Mouse (Mus musculus): ENCODE data around the gene Cdh4.
A peak's percentile ranks its signal among the peaks of the same experiment; 100 is the strongest.

Cdh4 gene

DNA sequence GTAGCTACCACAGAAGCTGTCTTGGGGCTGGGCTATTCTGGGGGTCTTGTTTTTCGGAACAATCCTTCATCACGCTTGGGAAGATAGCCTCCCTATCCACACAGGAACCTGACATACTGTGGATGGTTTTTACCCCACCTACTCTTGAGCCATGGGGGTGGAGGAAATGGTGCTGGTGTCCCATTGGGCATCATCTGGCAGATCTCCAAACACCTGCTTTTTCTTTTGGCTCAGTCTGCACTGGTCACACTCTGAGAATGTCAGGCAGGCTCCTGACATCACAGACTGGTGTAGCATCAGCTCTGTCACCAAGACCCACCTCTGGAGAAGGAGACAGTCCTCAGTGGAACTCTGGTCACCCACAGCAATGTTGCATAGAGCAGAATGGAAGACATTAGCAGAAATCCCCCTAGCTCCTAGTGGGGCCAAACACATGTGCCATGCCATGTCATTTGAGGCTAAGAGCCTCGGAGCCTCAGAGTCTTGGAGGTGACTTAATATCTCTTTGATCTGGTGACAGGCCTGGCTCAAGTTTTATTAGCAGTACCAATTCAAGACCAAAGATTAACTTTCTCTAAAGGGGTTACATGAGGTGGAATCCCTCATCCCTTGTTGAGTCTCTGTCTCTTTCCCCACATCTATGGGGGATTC lies 95.7 kb downstream of the Cdh4 start:
- no peak for DNase-seq (ENCODE audit: low spot score in 2 of 2)

DNA sequence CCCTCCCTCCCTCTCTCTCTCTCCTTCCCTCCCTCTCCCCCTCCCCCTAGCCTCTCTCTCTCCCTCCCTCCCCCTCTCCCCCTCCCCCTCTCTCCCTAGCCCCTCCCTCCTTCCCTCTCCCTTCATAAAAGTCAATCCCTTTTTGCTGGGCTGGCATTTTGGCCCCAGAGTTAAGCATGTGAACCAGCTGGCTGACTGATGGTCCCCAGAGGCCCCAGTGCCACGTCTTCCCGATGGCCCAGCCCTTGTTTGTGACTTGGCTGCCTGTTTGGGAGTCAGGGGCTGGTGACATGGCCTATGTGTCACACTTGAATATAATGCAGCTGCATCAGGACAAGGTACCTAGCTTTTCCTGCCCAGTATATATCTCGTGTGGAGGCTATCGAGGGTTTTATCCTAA lies 96.3 kb downstream of the Cdh4 start:
- DNase-seq (ENCODE audit: low spot score in 2 of 2) = no peak

DNA sequence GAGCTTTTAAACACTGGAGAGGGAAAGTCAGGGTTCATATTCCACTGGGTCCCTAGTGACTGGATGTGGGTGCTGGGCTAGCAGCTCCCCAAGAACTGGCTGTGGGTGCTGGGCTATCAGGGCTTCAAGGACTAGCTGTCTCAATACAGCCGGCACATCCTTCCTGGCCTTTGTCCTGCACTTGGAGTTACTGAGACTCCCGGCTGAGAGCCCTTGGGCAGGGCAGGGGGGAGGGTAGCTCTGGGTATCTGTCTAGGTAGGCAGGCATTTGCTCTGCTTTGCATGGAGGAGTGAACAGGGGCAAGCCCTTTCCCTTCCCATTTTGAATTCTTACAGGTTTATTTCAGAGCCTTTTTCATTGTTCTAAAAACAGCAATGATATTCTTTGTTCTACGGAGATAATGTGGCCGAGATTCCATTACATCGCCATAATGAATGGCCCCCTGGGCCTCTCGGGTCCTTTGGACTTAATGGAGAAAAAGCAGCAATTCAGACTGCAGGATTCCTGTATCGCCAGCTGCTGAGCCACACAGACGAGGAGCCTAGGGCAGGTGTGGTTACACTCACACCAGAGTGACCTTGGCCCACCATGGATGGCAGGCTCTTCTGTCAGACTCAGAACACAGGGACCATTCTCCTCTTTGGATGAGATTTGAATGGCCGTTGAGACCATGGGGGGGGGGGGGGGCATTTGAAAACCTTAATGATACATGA lies 97.5 kb downstream of the Cdh4 start:
- no peak for DNase-seq (ENCODE audit: low spot score in 2 of 2)

GRCm38 (mm10) chr2:179541096-179541495 lies 98.9 kb downstream of the Cdh4 start:
- DNase-seq (ENCODE audit: low spot score in 2 of 2) = no peak

DNA sequence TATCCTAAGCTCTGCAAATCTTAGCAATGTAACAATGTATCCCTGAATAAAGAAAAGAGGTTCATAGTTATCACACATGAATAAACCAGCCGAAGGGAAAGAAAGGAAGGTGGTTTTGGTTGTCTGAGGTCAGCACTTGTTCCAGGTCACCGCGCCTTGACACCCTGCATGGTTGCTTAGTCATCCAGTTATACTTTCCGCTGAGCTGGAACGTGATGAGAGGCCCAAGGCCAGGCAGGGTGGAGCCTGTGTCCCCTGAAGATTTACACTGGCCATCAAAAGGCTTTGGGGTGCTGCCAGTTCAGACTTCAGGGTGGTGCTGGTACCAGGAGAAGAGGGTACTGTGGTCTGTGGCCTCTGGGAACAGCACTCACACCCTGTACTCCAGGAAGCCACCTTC lies 105.4 kb downstream of the Cdh4 start:
- no peak for DNase-seq (ENCODE audit: low spot score in 2 of 2)

GRCm38 (mm10) chr2:179555928-179556327 lies 113.7 kb downstream of the Cdh4 start:
- DNase-seq (ENCODE audit: low spot score in 2 of 2) = peak in 1 of 2 experiments; percentile 17

DNA sequence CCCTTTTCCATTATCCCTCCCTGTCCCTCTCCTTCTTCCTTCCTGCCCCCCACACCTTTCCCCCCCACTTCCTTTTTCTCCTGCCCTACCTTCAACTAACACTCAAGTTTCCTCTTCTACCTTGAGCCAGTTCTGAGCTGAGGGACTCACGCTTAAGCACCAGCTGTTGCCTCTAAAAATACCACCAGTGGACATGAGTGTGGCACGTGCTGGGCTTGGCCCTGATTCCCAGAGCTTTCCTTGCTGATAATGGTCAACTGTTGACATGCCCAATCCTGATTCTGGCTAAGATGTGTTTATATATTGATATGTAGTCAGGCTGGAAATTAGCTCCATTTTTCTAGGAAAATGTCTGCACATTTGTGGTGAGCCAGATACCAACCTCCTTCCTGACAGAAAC lies 120.1 kb downstream of the Cdh4 start:
- peak in 1 of 2 experiments; percentile 16 for DNase-seq (ENCODE audit: low spot score in 2 of 2)

GRCm38 (mm10) chr2:179565611-179566010 lies 123.4 kb downstream of the Cdh4 start:
- DNase-seq (ENCODE audit: low spot score in 2 of 2) = no peak

DNA sequence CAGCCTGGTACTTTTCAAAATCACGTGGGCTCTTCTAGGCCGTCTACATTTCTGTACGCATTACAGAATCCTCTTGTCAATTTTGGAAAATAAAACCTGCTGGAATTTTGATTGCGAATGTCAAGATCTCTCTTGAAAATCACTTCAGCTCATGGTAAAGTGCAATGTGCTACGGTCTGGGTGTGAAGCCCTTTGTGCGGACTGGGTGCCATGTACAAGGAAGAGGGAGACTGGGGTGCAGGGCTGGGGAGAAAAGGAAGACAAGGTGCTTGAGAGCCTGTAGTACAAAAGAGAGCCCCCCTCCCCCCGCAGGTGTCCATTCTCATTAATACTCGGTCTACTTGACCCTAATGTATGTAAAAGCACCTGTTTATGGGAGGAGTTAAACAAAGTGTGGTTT lies 125.7 kb downstream of the Cdh4 start:
- no peak for DNase-seq (ENCODE audit: low spot score in 2 of 2)

DNA sequence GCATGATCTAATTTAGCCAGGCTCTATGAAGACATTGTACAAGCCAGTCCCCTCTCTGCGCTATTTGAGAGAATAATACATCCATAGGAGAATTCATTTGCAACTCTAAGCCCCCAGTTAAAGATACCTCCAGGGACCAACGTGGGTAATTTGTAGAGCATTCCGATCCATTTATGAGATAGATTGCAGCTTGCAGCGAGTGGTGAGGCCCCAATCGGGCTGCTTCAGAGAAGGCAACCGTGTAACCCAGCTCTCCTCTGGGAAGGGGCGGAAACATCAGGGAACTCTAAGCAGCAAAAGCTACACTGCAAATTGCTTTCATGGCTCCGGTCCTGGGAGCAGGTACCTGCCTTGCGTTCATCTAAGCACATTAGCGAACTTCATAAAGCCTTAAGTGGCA lies 126.9 kb downstream of the Cdh4 start:
- no peak for DNase-seq (ENCODE audit: low spot score in 2 of 2)

DNA sequence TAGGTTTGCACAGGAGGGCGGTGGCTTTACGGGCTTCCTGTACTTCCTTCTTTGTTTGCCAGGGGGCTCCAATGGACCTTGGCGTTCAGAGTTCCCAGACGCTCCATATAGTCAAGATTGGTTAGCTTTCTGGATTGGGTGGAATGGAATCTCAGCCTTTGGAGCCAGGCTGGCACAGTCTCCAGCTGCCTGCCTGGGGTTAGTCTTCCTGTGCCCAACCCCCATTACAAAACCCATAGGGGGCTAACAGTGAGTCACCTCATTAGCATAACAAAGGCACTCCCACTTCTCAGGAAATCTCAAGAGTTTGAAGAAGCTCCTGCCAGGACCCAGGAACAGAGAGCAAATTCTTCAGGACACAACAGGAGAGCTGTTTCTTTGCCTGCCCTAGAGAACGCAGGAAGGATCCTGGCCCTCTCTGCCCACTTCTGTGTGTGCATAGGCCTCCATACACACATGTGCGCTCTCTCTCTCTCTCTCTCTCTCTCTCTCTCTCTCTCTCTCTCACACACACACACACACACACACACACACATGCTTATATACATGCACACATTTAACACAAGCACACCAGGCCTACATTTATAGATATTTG lies 129.0 kb downstream of the Cdh4 start:
- no peak for DNase-seq (ENCODE audit: low spot score in 2 of 2)

DNA sequence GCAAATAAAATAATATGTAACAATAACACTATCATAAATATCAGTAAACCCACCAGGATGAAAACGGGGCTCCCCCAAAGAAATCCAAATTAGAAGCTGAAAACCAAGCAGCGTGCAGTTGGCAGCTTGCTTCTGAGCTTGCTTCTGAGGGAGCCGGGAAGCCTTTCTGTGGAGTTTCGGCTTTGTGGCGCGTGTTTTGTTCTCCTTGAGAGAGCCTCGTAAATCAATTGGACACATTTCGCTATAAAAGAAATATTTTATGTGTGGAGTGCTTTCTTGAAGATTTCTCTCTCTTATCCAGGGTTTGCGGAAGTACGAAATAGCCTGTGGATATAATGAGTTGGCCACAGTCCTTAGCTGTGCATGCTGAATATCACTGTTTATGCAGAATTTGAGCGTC lies 131.1 kb downstream of the Cdh4 start:
- no peak for DNase-seq (ENCODE audit: low spot score in 2 of 2)

GRCm38 (mm10) chr2:179573786-179574185 lies 131.6 kb downstream of the Cdh4 start:
- no peak for DNase-seq (ENCODE audit: low spot score in 2 of 2)

DNA sequence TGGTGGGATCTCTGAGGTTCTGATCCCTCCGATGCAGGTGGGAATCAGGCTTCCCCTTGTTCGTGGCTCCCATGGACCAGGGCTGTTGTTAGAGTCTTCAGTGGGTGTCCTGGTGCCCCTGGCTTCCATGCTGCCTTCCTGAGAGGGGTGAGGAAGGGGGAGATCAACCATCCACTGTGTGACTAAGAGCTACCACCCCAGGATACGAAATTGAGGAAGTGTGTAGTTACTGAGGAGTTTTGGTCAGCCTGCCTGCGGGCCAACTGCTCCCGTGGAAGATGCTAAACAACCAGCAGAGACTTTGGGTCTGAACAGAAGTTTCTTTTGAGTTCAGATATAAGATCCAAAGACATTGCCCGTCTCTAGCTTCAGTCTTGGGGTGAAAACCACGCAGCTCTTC lies 133.4 kb downstream of the Cdh4 start:
- no peak for DNase-seq (ENCODE audit: low spot score in 2 of 2)

DNA sequence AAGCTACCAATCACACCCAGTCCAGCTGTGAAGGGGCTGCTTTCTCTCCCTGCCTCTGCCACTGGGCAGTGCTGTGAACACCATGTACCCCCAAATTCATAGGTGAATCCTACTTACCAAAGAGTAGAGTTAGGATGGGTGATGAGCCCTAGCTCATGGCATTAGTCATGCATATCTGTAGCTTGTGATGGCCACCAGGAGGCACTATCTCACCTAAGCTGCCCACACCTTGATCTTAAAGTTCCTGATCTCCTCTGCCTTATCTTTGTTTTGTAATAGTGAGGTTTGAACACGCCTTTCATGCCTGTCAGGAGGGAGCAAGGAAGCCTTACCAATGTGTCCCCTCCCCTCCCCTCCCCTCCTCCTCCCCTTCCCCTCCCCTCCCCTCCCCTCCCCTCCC lies 134.0 kb downstream of the Cdh4 start:
- DNase-seq (ENCODE audit: low spot score in 2 of 2) = no peak

DNA sequence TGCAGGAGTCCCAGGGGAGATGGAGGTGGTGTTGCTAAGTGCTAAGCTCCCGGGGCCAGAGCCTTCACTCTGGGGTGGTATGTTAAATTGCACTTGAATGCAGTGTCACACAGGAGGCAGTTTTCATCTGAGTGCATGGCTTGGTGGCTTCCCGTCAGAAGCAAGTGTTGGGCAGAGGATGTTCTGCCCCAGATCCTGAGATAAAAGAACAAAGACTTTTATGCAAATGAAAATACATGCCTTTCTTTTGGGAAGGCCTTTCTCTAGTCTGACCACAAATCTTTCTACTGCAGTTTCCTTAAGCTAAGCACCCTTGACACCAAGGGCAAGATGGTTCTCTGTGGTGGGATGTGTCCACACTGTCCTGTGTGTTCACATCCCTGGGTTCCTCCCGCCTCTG lies 136.1 kb downstream of the Cdh4 start:
- DNase-seq (ENCODE audit: low spot score in 2 of 2) = no peak

DNA sequence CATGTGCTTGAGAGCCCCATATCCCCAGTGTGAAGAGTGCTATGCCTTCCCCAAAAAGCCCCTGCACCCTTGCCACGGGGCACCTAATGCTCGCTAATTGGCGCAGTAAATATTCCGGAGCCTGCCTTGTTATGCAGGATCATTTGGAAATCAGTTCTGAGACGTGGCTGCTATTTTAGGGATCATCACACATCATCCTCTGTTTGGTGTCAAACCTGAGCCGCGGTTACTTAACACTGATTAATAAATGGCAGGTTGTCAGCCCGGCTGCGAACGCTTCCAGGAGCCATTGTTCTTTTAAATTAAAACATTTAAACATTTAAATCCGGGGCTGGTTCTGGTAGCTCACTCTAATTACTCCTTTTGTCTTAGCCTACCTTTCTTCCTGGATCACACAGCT lies 136.6 kb downstream of the Cdh4 start:
- no peak for DNase-seq (ENCODE audit: low spot score in 2 of 2)

- no peak for DNase-seq (ENCODE audit: low spot score in 2 of 2)
Observed at GRCm38 (mm10) chr2:179580415-179580814, 138.2 kb downstream of the Cdh4 start.

DNA sequence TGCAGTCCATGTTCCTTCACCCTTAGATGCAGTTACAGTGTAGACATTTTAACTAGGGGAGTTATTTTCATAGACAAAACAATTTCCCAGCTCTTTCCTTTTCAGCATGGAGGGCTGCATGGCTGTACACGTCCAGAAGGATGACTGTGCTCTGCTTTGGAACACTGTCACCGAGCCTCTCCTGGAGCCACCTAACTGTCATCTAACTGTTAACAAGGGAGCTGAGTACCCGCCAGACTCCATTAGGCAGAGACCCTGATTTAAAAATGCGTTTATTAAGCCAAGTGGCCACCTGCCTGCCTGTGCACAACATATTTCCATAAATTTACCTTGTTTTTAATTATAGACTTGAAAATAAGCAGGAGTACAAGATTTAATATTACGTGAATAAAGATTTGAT lies 138.8 kb downstream of the Cdh4 start:
- no peak for DNase-seq (ENCODE audit: low spot score in 2 of 2)

DNA sequence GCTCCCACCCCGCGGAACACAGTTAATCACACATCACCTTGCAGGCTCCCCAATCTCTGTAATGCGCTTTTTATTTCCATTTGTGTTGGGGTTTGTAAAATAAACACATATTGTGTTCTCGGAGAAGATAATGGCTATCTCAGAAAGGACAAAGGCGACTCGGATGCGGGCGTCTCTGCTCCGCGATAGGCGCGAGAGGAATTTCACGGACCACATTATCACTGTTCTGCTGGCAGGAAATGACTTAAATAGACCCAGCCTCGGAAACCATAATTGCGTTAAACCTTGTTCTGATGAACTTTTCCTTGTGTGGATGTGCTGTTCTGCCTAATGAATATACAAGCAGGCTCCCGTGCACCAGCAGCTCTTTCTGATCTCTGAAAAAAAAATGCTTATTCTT lies 140.7 kb downstream of the Cdh4 start:
- DNase-seq (ENCODE audit: low spot score in 2 of 2) = no peak

GRCm38 (mm10) chr2:179584672-179585071 lies 142.4 kb downstream of the Cdh4 start:
- no peak for DNase-seq (ENCODE audit: low spot score in 2 of 2)

DNA sequence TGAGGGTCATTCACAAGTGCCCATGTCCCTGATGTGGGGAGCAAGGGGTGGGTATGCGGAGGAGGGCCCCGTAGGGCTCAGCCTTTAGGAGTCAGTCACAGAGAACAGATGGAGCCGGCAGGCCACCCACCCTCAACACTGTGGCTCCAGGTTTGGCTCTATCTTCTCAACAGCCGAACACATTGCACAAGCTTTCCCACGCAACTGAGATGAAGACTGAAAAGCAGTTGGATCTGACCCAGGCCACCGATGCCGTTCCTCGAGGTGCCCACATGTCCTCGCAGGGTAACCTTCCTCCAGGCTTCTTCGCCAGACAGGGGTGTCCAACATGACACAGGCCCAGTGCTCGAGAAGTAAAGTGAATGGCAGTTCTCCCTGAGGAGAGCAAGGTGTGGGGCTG lies 144.2 kb downstream of the Cdh4 start:
- DNase-seq (ENCODE audit: low spot score in 2 of 2) = no peak

DNA sequence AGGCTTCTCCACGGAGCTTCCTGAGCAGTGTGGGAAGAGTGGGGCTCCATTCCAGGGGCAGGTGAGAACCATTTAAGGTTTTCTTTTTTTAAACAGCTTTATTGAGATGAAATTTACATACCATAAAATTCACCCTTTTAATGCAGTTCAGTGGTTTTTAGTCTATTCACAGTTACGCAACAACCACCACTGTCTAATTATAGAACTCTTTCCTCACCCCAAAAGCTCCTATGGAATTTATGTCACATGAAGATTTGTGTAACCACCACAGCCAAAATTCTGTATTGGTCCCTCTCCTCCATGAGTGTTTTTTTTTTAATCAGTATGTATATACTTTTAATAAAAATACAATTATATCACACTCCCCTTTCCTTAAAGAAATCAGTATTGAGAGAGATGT lies 144.8 kb downstream of the Cdh4 start:
- no peak for DNase-seq (ENCODE audit: low spot score in 2 of 2)

Measured in heart, adult 9 months (tissue).